Mouse (Mus musculus): ENCODE data around the gene Scd3.

- no peak for TF ChIP-seq CTCF (conservative IDR thresholded peaks at IDR 0.05; ENCODE audit: low read length)
- TF ChIP-seq POU5F1 (IDR thresholded peaks at IDR 0.05; ENCODE audit: borderline replicate concordance, low read length) = no peak
Observed at GRCm38 (mm10) chr19:44282534-44283156, 79.6 kb downstream of the Scd3 start.
